Mouse (Mus musculus) lung, postnatal 10 days (tissue): ENCODE measurements around the gene Oxld1.

Experiments used
- DNase-seq: peaks from one replicate; pipeline ENCODE4 v3.0.0; 2021

Gene Oxld1

DNA sequence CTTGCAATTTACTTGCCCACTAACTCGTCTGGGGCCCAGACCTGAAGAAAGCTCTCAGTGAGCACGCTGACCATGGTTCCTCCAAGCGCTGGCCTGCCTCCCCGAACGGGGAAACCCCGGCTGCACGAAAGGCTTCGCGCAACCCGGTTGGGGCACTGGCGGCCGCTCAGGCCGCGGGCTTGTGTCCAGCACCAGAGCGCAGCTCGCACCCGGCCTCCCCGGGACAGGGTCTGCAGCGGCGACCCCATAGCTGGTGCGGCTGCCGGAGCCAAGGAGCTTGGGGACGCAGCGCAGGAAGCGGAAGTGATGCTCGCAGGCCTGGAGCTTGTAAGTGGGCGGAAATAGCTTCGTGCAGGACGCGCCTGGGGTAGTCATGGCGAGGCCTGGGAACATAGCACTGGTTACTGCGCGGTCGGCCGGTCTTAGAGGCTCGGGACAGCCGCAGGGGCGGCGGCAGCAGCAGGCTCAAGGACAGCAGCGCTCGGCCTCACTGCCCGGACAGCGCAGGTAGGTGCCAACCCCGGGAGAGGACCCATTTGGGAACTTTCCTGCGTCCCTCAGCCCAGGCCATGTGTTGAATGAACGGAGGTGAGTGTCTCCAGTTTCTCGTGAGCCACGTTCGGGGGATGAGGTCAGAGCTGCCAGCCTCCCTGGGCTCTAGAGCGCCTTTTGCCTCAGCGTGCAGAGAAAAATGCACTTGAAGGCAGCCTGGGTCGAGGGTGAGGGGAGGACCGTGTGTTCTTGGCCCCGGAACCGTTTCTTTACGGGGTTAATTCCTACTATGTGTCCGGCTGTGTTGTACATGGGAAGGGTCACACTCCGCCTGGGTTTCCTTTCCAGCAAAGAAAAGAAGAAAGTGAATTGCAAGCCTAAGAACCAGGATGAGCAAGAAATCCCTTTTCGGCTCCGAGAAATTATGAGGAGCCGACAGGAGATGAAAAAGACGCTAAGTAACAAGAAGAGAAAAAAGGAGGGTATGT is at the start of gene Oxld1, which contains the start of gene Ccdc137:
TSS of gene Oxld1 (minus strand) at position 297 of the 980 bp plus-strand sequence.
TSS of gene Ccdc137 (plus strand) at position 344 of the 980 bp plus-strand sequence.
- peak; percentile 78 for DNase-seq

DNA sequence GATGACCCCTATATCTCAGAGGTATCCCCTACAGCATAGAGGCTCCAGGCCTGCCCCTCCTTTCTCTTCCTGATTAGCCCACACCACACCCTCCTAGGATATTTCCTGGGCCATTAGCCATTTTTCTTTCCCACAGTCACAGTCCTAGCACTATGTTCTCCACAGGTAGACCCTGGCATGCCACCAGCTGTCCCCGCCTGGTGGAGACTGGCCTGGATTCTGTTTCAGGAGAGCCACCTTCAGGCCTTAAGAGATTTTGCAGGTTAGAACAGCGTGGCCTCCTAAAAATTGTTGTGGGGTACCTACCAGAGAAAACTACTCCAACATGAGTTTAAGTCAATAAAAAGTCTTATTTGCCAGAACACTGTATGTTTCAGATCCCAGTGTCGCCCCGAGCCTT is 49.0 kb upstream of the Oxld1 start:
- peak; percentile 63 for DNase-seq

GRCm38 (mm10) chr11:120505661-120506060 is 47.8 kb upstream of the Oxld1 start:
- DNase-seq = no peak

DNA sequence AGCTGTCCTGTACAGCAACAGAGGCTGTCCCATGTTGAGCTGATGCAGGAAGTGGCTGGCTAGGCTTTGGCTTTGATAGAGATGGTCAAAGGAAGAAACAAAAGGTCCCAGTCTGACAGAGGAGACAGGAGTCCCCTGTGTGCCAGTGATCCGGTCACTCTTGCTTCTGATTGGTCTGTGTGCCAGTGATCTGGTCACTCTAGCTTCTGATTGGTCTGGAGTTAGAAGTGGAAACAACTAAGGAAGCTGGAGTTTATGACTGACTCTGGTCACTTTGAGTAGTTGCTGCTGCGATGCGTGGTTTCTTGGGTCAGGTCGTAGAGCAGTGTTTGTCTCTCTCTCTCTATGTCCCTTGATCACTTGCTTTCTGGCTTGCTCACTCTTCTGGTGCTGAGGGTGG is 43.8 kb upstream of the Oxld1 start:
- DNase-seq = no peak

DNA sequence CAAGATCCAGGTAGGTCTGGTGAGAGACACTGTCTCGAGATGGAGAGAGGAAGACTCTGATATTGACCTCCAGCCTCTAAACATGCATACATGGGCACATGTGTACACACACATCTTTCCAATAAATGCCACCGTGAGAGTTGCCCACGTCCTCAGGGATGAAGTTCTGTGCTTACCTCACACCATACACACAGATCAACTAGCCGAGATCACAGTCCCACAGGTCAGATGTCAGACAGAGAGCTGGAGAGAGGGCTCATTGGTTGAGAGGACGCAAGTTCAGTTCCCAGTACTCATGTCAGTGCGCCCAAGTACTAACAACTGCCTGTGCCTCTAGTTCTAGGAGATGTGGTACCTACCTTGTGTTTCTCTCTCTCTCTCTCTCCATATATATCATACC is 43.1 kb upstream of the Oxld1 start:
- no peak for DNase-seq

GRCm38 (mm10) chr11:120500357-120500756 is 42.5 kb upstream of the Oxld1 start:
- DNase-seq = peak; percentile 68

- DNase-seq = no peak
Measured at GRCm38 (mm10) chr11:120499894-120500293, 42.0 kb upstream of the Oxld1 start.

GRCm38 (mm10) chr11:120498891-120499290 is 41.0 kb upstream of the Oxld1 start:
- DNase-seq = no peak

- no peak for DNase-seq
Measured at GRCm38 (mm10) chr11:120498226-120498625, 40.4 kb upstream of the Oxld1 start.

DNA sequence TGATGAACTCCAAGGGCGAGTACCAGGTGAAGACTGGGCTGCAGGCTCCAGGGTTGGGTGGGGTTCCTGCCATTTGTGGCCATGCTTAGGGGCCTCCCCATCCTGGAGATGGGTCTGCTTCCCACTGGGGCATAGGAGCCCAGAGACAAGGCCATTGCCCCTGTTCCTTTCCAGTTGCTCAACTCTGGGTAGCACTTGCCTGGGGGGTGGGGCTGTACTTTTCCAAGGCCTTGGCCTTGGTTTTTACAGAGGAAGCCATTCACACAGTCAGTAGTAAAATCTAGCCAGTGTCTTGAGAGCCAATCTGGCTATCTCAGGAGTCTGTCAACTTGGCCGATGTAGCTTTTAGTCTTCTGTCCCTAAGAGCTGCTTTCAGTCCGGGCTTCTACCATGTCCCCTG is 39.6 kb upstream of the Oxld1 start:
- no peak for DNase-seq

- DNase-seq = no peak
Measured at GRCm38 (mm10) chr11:120493911-120494310, 36.0 kb upstream of the Oxld1 start.

DNA sequence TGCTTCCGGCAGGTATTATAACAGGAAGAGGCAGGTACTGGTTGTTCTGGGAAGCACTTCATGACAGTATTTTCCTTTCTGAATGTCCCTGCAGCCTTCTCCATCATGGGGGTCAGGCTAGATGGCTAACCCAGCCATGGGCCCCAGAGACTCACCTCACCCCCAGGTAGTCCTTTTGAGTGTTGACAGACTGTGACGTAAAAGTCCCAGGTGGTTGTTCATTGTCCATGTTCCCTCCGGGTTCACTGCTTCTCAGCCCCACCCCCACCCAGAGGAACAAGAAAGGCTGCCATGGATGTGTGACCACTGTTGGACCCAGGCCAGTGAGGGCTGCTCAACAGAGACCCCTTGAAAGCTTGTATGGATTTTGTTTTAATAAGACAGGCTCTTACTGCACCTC is 35.5 kb upstream of the Oxld1 start:
- DNase-seq = no peak

DNA sequence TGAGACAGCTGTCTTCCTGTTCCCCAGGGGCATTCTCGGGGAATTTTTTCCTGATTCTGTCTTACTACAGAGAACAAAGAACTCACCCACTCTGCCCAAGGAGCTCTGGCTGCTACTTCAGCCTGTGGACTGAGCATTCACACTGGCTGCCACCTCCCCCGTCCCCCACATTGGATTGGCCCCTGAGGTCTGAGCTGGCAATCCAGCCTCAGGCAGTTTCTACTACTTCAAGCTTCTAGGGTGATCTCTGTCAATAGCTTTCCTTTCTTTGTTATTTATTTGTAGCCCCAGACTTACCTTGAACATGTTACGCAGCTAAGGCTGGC is 35.0 kb upstream of the Oxld1 start:
- peak; percentile 35 for DNase-seq

DNA sequence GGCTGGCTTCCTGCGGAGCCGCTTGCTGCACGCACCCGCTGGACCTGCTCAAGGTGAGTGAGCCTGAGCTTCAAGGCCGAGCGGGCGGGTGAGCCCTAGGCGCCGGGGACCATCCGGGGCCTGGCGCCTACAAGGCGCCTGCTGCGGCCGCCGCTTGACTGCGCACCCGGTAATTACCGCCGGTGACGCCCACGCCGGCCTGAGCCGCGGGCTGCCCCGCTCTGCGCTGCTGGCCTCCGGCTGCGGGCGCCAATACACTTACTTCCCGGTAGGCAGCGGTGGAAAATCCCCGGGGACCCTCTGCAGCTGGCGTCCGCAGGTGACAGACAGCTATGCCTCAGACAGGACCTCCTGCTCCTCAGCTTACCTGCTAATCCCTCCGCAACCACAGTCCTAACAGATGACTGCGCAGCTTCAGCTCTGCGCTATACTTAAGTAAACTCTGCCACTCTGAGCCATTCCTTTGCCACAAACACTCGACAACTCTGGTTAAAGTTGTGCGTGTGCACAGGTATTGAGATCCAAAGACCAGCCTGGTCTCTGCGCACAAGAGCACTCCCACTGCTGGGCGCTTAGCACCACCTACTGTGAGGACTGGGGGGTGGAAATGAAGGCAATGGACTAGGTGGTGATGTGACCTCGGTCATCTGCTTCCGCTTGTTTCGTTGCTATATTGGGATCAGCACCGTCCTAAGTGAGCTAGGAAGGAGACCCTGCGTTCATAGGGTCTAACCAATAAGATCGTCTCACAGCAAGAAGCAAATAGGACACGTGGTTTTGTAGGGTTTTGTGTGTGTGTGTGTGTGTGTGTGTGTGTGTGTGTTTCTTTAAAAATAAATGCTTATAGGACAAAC is 34.4 kb upstream of the Oxld1 start:
- peak; percentile 54 for DNase-seq

DNA sequence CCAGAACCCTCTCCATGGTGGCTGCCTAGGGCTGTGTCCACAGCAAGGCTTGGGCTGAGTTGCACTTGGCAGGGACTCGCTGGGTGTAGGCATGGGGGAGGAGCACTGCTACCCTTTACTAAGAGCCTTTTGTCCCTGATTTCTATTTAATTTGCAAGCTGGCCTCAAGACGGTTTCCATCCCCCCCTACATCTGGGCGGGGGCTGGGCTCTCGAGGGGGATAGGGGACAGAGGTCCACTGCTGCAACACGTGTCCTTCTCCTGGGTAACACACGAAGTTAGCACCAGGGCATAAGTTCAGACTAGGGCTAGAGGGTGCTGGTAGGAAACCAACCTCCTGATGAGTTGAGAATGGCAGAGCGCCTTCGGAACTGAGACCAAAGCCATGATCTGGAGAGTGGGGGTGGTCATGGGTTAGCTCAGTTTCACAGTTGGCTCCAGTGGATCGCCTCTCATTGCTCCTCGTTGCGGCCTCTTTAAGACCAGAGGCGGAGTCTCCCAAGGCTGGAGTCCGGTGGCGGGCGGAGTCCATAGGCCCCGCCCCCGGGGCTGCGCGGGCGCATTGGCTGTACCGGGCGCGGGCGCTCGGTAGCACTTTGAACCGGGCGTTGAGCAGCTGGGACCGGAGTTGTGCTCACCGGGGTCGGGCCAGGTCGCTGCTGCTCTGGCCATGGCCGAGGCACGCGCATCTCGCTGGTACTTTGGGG is 33.6 kb upstream of the Oxld1 start, which contains the start of gene Slc25a10:
TSS of gene Slc25a10 (plus strand) at position 524 of the 707 bp plus-strand sequence.
- DNase-seq = peak; percentile 93

GRCm38 (mm10) chr11:120490291-120491046 is 32.6 kb upstream of the Oxld1 start:
- DNase-seq = no peak

DNA sequence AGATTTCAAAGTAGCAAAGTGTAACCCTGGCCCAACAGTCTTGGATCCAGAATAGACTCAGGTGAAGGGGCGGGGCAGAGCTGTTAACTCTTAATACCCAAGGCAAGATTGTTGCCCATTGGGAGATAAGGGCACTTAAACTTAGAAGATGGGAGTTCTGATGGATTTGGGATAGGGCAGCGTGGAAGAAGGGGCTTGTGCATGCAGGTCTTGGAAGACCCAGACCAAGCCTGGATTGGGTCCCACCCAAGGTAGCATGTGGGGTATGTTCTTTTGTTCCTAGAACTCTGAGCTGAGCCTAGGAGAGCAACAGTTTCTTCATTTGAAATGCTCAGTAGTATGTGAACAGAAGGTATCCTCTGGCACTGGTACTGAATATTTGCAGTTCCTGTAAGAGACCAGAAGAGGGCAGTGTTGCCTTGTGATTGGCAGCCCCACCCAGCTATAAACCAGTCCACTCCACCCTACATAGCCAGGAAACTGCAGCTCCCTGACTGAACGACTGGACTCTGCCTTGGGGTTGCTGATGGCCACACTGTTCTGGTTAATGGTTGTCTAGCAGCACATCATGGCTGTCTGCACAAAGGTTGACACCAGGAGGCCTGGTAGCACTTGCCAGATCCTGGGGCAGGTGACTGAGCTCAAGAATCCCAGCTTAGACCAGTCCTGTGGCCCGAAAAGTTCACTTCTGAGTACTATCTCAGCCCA is 31.3 kb upstream of the Oxld1 start:
- peak; percentile 85 for DNase-seq

- no peak for DNase-seq
Measured at GRCm38 (mm10) chr11:120488516-120488915, 30.6 kb upstream of the Oxld1 start.

- no peak for DNase-seq
Measured at GRCm38 (mm10) chr11:120485251-120485650, 27.4 kb upstream of the Oxld1 start.

DNA sequence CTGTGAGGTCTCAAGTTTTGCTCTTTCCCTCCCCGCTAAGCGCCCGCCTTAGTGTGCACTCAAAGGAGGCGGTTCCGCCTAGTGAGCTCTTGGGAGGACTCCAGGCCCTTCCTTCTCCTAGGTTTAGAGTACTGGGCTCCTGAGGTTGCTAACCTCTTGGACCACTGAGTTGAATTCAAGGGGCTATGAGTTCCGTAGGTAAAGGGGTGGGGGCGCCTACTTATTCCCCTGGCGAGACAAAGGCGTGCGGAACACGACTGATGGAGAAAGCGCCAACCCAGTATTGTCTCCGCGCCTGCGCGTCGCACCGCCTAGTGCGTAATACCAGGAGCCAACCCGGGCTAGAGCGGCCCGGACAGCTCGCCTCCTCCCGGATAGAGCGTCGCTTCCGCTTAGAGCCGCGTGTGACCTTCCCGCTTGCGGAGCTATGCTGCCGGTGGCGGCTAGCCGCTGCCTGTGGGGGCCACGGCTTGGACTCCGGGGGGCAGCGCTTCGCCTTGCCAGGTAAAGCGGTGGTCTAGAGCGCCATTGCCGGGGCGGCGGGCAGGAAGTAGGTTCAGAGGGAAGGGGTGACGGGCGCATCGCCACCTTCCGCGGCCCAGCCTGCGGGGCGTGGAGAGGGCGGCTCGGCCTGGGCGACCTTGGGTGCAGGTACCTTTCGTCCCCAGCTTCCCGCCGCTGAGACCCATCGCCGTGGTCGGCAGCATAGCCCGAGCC is 26.6 kb upstream of the Oxld1 start, which contains the start of gene Mrpl12:
TSS of gene Mrpl12 (plus strand) at position 349 of the 717 bp plus-strand sequence.
- peak; percentile 92 for DNase-seq
